Mouse (Mus musculus) heart, embryonic 15.5 days (tissue): Measurements from ENCODE around the gene Bdh1. TPM values are rescaled to one million over a fixed set of nuclear protein-coding genes. Genes with fewer than 3 reads are reported as not detected.
"Not testable (repeated sequence)": the region's sequence is repeated elsewhere in the genome, so short reads cannot be mapped to it uniquely, and the experiment has no call there.

ENCODE experiments used
- ATAC-seq: fragments of 200-750 bp; cut with Nextera tagmentation; replicated peaks from 2 replicates; pipeline ENCODE4 v1.8.0; 2017; ENCODE audit warnings: low read depth, moderate TSS enrichment; ENCODE audit not compliant: insufficient number of reproducible peaks, insufficient read depth, low FRiP score
- H3K27ac ChIP-seq: fragments of 300-500 bp; sonication (generic); 2 replicates; pipeline ENCODE4 v1.5.1; 2015; ENCODE audit warnings: mild to moderate bottlenecking, inconsistent platforms
- H3K27me3 ChIP-seq: fragments of 300-500 bp; sonication (generic); 2 replicates; pipeline ENCODE4 v1.6.1; 2015; ENCODE audit warnings: inconsistent platforms
- H3K36me3 ChIP-seq: fragments of 300-500 bp; sonication (generic); 2 replicates; pipeline ENCODE4 v1.6.1; 2015; ENCODE audit warnings: mild to moderate bottlenecking, inconsistent platforms
- H3K4me1 ChIP-seq: fragments of 300-500 bp; sonication (generic); replicated peaks from 2 replicates; pipeline ENCODE4 v1.6.1; 2015; ENCODE audit warnings: inconsistent platforms
- H3K4me2 ChIP-seq: fragments of 300-500 bp; sonication (generic); 2 replicates; pipeline ENCODE4 v1.6.1; 2015; ENCODE audit warnings: inconsistent platforms, mild to moderate bottlenecking, moderate library complexity
- H3K4me3 ChIP-seq: fragments of 300-500 bp; sonication (generic); 2 replicates; pipeline ENCODE4 v1.5.1; 2015; ENCODE audit warnings: mild to moderate bottlenecking, inconsistent platforms
- H3K9ac ChIP-seq: fragments of 300-500 bp; sonication (generic); 2 replicates; pipeline ENCODE4 v1.6.1; 2015; ENCODE audit warnings: mild to moderate bottlenecking, inconsistent platforms
- H3K9me3 ChIP-seq: fragments of 300-500 bp; sonication (generic); replicated peaks from 2 replicates; pipeline ENCODE4 v1.6.1; 2016; ENCODE audit warnings: inconsistent platforms
- WGBS: fragments of 180-500 bp; shearing (Covaris S2); methylation state at CpG from one replicate; pipeline ENCODE4 v1.1.7; 2015; ENCODE audit warnings: mixed read lengths; 5-methylcytosine and 5-hydroxymethylcytosine counted together
- polyA plus RNA-seq: library from polyadenylated mRNA; unstranded; fragments of >200 nt; fragmentation: Nextera tagmentation; extraction: Ambion mirVana; gene quantifications from 2 replicates; pipeline ENCODE4 v1.2.1, GENCODE M21; 2015

Bdh1 gene
- polyA plus RNA-seq: 8.4 and 10.9 TPM in 2 replicates

- no peak for ATAC-seq
- 61% methylated on average over 9 of the region's 9 CpGs for WGBS
- Histone ChIP-seq H3K4me2 (no peak within 1 kb of the TSS), H3K27me3 (peaks cover 12% of the 10 kb centered on the region), H3K27ac (no peak within 1 kb of the TSS), H3K9me3 (no peaks in the 10 kb centered on the region), H3K4me1 (no peaks in the 10 kb centered on the region), H3K9ac (no peak within 1 kb of the TSS), H3K4me3 (no peak within 1 kb of the TSS), H3K36me3 (no peaks in the 10 kb centered on the region)
Measured at GRCm38 (mm10) chr16:31422000-31422399, at the start of gene Bdh1. Bdh1 (plus strand) TSS chr16:31422280.

- ATAC-seq, H3K36me3 ChIP-seq, H3K4me3 ChIP-seq, H3K27me3 ChIP-seq, H3K27ac ChIP-seq, H3K9ac ChIP-seq, H3K9me3 ChIP-seq, H3K4me2 ChIP-seq, H3K4me1 ChIP-seq: not testable (repeated sequence)
- WGBS: 79% methylated on average over 3 of the region's 3 CpGs
Measured at GRCm38 (mm10) chr16:31372316-31372715, 49.8 kb upstream of the Bdh1 start.

GRCm38 (mm10) chr16:31375877-31376582, 46.0 kb upstream of the Bdh1 start:
- not testable (repeated sequence) for ATAC-seq, H3K4me1 ChIP-seq, H3K9ac ChIP-seq, H3K36me3 ChIP-seq, H3K27me3 ChIP-seq, H3K27ac ChIP-seq, H3K4me2 ChIP-seq, H3K9me3 ChIP-seq, H3K4me3 ChIP-seq
- WGBS: 74% methylated on average over 4 of the region's 4 CpGs

- WGBS: 85% methylated on average over 3 of the region's 3 CpGs
- H3K9me3 ChIP-seq, H3K4me2 ChIP-seq, H3K9ac ChIP-seq, H3K27ac ChIP-seq, H3K27me3 ChIP-seq, H3K4me1 ChIP-seq, ATAC-seq, H3K4me3 ChIP-seq, H3K36me3 ChIP-seq: not testable (repeated sequence)
Measured at GRCm38 (mm10) chr16:31388269-31388668, 33.8 kb upstream of the Bdh1 start.

GRCm38 (mm10) chr16:31399231-31399630, 22.8 kb upstream of the Bdh1 start:
- no peak for ATAC-seq
- Histone ChIP-seq H3K36me3 (no peaks in the 10 kb centered on the region), H3K27ac (no peak overlapping the region), H3K4me2 (no peak overlapping the region), H3K9ac (no peak overlapping the region), H3K4me1 (no peaks in the 10 kb centered on the region), H3K9me3 (no peaks in the 10 kb centered on the region), H3K27me3 (no peaks in the 10 kb centered on the region), H3K4me3 (no peak overlapping the region)
- 72% methylated on average over 2 of the region's 2 CpGs for WGBS

GRCm38 (mm10) chr16:31400908-31401692, 21.0 kb upstream of the Bdh1 start:
- no peak overlapping the region for H3K4me3 ChIP-seq
- H3K27ac ChIP-seq: no peak overlapping the region
- no peak for ATAC-seq
- H3K9me3 ChIP-seq: no peaks in the 10 kb centered on the region
- no peak overlapping the region for H3K4me2 ChIP-seq
- H3K9ac ChIP-seq: no peak overlapping the region
- no peaks in the 10 kb centered on the region for H3K27me3 ChIP-seq
- no peaks in the 10 kb centered on the region for H3K4me1 ChIP-seq
- H3K36me3 ChIP-seq: no peaks in the 10 kb centered on the region
- WGBS: 83% methylated on average over 11 of the region's 11 CpGs

GRCm38 (mm10) chr16:31402096-31402495, 20.0 kb upstream of the Bdh1 start:
- H3K9ac ChIP-seq: no peak overlapping the region
- no peaks in the 10 kb centered on the region for H3K36me3 ChIP-seq
- no peaks in the 10 kb centered on the region for H3K27me3 ChIP-seq
- no peak overlapping the region for H3K4me3 ChIP-seq
- H3K9me3 ChIP-seq: no peaks in the 10 kb centered on the region
- H3K27ac ChIP-seq: no peak overlapping the region
- no peaks in the 10 kb centered on the region for H3K4me1 ChIP-seq
- no peak for ATAC-seq
- no peak overlapping the region for H3K4me2 ChIP-seq
- 28% methylated on average over 8 of the region's 8 CpGs for WGBS

- Histone ChIP-seq H3K4me3 (no peak overlapping the region), H3K9ac (no peak overlapping the region), H3K27me3 (no peaks in the 10 kb centered on the region), H3K4me1 (no peaks in the 10 kb centered on the region), H3K4me2 (no peak overlapping the region), H3K27ac (no peak overlapping the region), H3K36me3 (no peaks in the 10 kb centered on the region), H3K9me3 (no peaks in the 10 kb centered on the region)
- ATAC-seq: no peak
- WGBS: 82% methylated on average over 4 of the region's 4 CpGs
Measured at GRCm38 (mm10) chr16:31403971-31404370, 18.1 kb upstream of the Bdh1 start.

- H3K27ac ChIP-seq: no peak overlapping the region
- no peaks in the 10 kb centered on the region for H3K27me3 ChIP-seq
- no peak overlapping the region for H3K4me3 ChIP-seq
- H3K9ac ChIP-seq: no peak overlapping the region
- no peaks in the 10 kb centered on the region for H3K9me3 ChIP-seq
- 49% methylated on average over 1 of the region's 1 CpGs for WGBS
- no peaks in the 10 kb centered on the region for H3K4me1 ChIP-seq
- no peak for ATAC-seq
- H3K4me2 ChIP-seq: no peak overlapping the region
- H3K36me3 ChIP-seq: no peaks in the 10 kb centered on the region
Measured at GRCm38 (mm10) chr16:31405040-31405439, 17.0 kb upstream of the Bdh1 start.

- H3K9me3 ChIP-seq: no peaks in the 10 kb centered on the region
- H3K9ac ChIP-seq: no peak overlapping the region
- H3K4me2 ChIP-seq: no peak overlapping the region
- no peak for ATAC-seq
- WGBS: 66% methylated on average over 3 of the region's 3 CpGs
- H3K4me3 ChIP-seq: no peak overlapping the region
- no peaks in the 10 kb centered on the region for H3K4me1 ChIP-seq
- no peak overlapping the region for H3K27ac ChIP-seq
- H3K36me3 ChIP-seq: no peaks in the 10 kb centered on the region
- no peaks in the 10 kb centered on the region for H3K27me3 ChIP-seq
Measured at GRCm38 (mm10) chr16:31407872-31408271, 14.2 kb upstream of the Bdh1 start.

- no peaks in the 10 kb centered on the region for H3K36me3 ChIP-seq
- H3K9ac ChIP-seq: no peak overlapping the region
- 61% methylated on average over 4 of the region's 4 CpGs for WGBS
- no peak overlapping the region for H3K27ac ChIP-seq
- no peak overlapping the region for H3K4me3 ChIP-seq
- no peak overlapping the region for H3K4me2 ChIP-seq
- H3K9me3 ChIP-seq: no peaks in the 10 kb centered on the region
- H3K27me3 ChIP-seq: no peaks in the 10 kb centered on the region
- H3K4me1 ChIP-seq: no peaks in the 10 kb centered on the region
- ATAC-seq: no peak
Measured at GRCm38 (mm10) chr16:31410969-31411368, 11.1 kb upstream of the Bdh1 start.

- no peaks in the 10 kb centered on the region for H3K27me3 ChIP-seq
- H3K9me3 ChIP-seq: no peaks in the 10 kb centered on the region
- no peak overlapping the region for H3K9ac ChIP-seq
- no peak; the same call in 1 of the 2 replicates for ATAC-seq
- no peaks in the 10 kb centered on the region for H3K4me1 ChIP-seq
- WGBS: 65% methylated on average over 14 of the region's 14 CpGs
- H3K4me2 ChIP-seq: no peak overlapping the region
- H3K4me3 ChIP-seq: no peak overlapping the region
- no peaks in the 10 kb centered on the region for H3K36me3 ChIP-seq
- H3K27ac ChIP-seq: no peak overlapping the region
Measured at GRCm38 (mm10) chr16:31412321-31412720, 9.8 kb upstream of the Bdh1 start.
